Mouse (Mus musculus): Measurements from ENCODE around the gene Ufd1. TPM values are rescaled to one million over a fixed set of nuclear protein-coding genes. Genes with fewer than 3 reads are reported as not detected.
A peak's percentile ranks its signal among the peaks of the same experiment; 100 is the strongest.

Ufd1 gene
- polyA plus RNA-seq, 1 experiment from 2014 or later: 72.2 TPM

GRCm38 (mm10) chr16:18777101-18778080 lies 34.2 kb upstream of the Ufd1 start:
- no peak overlapping the region for H3K27ac ChIP-seq (ENCODE audit: low read depth, low read length)
- H3K4me1 ChIP-seq (ENCODE audit: control insufficient read depth, insufficient read depth, low read length): peaks cover 10% of the 10 kb centered on the region
- peak; percentile 33; the same call in 1 of the 2 replicates for ATAC-seq (ENCODE audit: low FRiP score)
- H3K36me3 ChIP-seq (ENCODE audit: control insufficient read depth, insufficient read depth, low read length): no peaks in the 10 kb centered on the region; the same call in 1 of the 2 replicates
- peak overlapping the region; percentile 52 for H3K4me2 ChIP-seq
- 3% methylated on average over 80 of the region's 80 CpGs for WGBS
- peak overlapping the region; percentile 11 for H3K9ac ChIP-seq (ENCODE audit: low read length)
- DNase-seq (ENCODE audit: low spot score, missing footprints): peak; percentile 92
- no peaks in the 10 kb centered on the region for H3K9me3 ChIP-seq (ENCODE audit: control insufficient read depth, low read length)
- H3K4me3 ChIP-seq (ENCODE audit: low read depth, low read length): peak overlapping the region; percentile 33
- H3K27me3 ChIP-seq (ENCODE audit: control insufficient read depth, insufficient read depth, low read length): peaks cover 32% of the 10 kb centered on the region

DNA sequence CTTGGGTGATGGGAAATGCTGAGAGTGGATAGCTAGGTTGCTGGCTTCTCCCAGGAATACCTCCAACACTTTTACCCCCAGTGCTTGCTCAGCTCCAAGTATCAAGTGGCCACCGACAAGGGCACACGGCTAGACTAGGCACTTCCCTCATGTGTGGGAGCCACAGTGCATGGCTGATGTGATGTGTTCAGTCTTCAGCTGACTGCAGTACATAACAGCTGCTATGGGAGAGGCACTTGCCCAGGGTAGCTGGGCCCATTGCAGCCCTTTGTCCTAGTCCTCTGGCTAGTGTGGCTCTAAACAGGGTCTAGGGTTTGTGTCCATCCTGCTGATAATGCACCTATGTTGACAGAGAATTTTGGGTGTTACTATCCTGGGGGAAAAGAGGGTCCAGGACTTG lies 33.1 kb upstream of the Ufd1 start:
- no peak overlapping the region for H3K4me2 ChIP-seq
- no peak for DNase-seq (ENCODE audit: low spot score, missing footprints)
- no peaks in the 10 kb centered on the region; the same call in 1 of the 2 replicates for H3K36me3 ChIP-seq (ENCODE audit: control insufficient read depth, insufficient read depth, low read length)
- WGBS: 63% methylated on average over 2 of the region's 2 CpGs
- H3K9ac ChIP-seq (ENCODE audit: low read length): no peak overlapping the region
- H3K9me3 ChIP-seq (ENCODE audit: control insufficient read depth, low read length): no peaks in the 10 kb centered on the region
- H3K4me1 ChIP-seq (ENCODE audit: control insufficient read depth, insufficient read depth, low read length): peaks cover 10% of the 10 kb centered on the region
- no peak overlapping the region for H3K4me3 ChIP-seq (ENCODE audit: low read depth, low read length)
- ATAC-seq (ENCODE audit: low FRiP score): no peak
- H3K27me3 ChIP-seq (ENCODE audit: control insufficient read depth, insufficient read depth, low read length): peaks cover 32% of the 10 kb centered on the region
- H3K27ac ChIP-seq (ENCODE audit: low read depth, low read length): no peak overlapping the region

- 87% methylated on average over 10 of the region's 10 CpGs for WGBS
- Histone ChIP-seq H3K9me3 (ENCODE audit: control insufficient read depth, low read length) (no peaks in the 10 kb centered on the region), H3K27me3 (ENCODE audit: control insufficient read depth, insufficient read depth, low read length) (peaks cover 20% of the 10 kb centered on the region), H3K36me3 (ENCODE audit: control insufficient read depth, insufficient read depth, low read length) (peaks cover 4% of the 10 kb centered on the region; the same call in 1 of the 2 replicates), H3K27ac (ENCODE audit: low read depth, low read length) (no peak overlapping the region), H3K4me3 (ENCODE audit: low read depth, low read length) (no peak overlapping the region), H3K4me1 (ENCODE audit: control insufficient read depth, insufficient read depth, low read length) (peaks cover 6% of the 10 kb centered on the region), H3K9ac (ENCODE audit: low read length) (no peak overlapping the region), H3K4me2 (no peak overlapping the region)
- DNase-seq (ENCODE audit: low spot score, missing footprints): no peak
- no peak for ATAC-seq (ENCODE audit: low FRiP score)
Measured at GRCm38 (mm10) chr16:18781810-18782209, 29.8 kb upstream of the Ufd1 start.

DNA sequence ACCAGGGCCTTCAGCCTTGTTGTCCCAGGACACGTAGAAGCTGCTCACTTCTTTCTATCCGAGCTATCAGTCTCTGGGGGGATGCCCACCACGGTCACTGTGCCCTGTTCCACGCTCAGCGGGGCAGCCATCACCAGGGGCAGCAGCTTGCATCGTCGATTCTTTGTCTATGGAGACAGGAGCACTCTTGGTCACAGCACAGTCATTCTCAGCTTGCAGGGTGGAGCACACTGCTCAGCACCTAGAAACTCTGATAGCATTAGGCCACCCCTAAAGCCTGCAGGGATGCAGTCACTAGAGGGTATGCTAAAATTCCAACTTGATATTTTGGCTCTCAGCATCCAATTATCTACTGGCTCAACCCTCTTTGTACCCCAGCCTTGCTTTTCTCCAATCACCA lies 26.6 kb upstream of the Ufd1 start:
- Histone ChIP-seq H3K4me2 (no peak overlapping the region), H3K27me3 (ENCODE audit: control insufficient read depth, insufficient read depth, low read length) (no peaks in the 10 kb centered on the region; the same call in 1 of the 2 replicates), H3K9ac (ENCODE audit: low read length) (no peak overlapping the region), H3K4me3 (ENCODE audit: low read depth, low read length) (no peak overlapping the region), H3K27ac (ENCODE audit: low read depth, low read length) (no peak overlapping the region), H3K9me3 (ENCODE audit: control insufficient read depth, low read length) (no peaks in the 10 kb centered on the region), H3K4me1 (ENCODE audit: control insufficient read depth, insufficient read depth, low read length) (no peaks in the 10 kb centered on the region), H3K36me3 (ENCODE audit: control insufficient read depth, insufficient read depth, low read length) (peaks cover 7% of the 10 kb centered on the region; the same call in 1 of the 2 replicates)
- WGBS: 93% methylated on average over 7 of the region's 7 CpGs
- no peak for DNase-seq (ENCODE audit: low spot score, missing footprints)
- ATAC-seq (ENCODE audit: low FRiP score): no peak

DNA sequence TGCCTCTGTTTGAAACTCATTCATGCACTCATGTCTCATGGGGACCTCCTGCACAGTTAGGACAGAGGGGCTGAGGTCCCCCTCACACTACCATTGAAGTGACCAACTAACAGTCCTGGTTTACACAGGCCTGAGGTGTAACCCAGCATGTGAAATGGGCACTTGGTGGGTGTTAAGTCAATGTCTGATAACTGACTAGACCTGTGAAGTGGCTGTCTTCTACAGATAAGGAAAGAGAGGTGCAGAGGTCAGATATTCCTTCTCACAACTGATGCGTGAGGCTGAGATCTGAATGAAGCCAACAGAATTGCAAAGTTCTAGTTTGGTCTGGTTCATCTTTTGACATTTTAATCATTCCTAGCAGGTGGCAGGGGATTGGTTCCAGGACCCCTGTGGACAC lies 26.1 kb upstream of the Ufd1 start:
- Histone ChIP-seq H3K36me3 (ENCODE audit: control insufficient read depth, insufficient read depth, low read length) (peaks cover 7% of the 10 kb centered on the region; the same call in 1 of the 2 replicates), H3K27ac (ENCODE audit: low read depth, low read length) (no peak overlapping the region), H3K9me3 (ENCODE audit: control insufficient read depth, low read length) (no peaks in the 10 kb centered on the region), H3K9ac (ENCODE audit: low read length) (no peak overlapping the region), H3K4me1 (ENCODE audit: control insufficient read depth, insufficient read depth, low read length) (no peaks in the 10 kb centered on the region), H3K4me3 (ENCODE audit: low read depth, low read length) (no peak overlapping the region), H3K4me2 (no peak overlapping the region), H3K27me3 (ENCODE audit: control insufficient read depth, insufficient read depth, low read length) (no peaks in the 10 kb centered on the region; the same call in 1 of the 2 replicates)
- WGBS: 77% methylated on average over 1 of the region's 1 CpGs
- DNase-seq (ENCODE audit: low spot score, missing footprints) (no peak), ATAC-seq (ENCODE audit: low FRiP score) (no peak)

DNA sequence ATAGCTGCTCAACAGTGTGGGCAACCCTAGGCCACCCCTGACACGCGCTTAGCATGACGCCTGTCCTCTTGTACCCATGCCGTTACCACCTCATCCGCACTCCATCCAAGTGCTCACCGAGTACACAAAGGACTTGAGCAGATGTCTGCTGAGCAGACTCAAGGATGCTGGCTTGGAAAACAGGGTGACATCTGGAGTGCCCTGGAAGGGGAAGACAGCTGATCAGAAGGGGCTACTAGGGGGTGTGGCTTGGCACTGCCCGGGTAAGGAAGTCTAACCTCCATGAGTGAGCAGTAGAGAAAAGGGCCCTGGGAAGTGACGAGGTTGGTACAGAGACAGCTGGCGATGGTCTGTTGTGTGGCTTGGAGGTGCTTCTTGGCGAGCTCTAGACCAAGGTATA lies 24.9 kb upstream of the Ufd1 start:
- ATAC-seq (ENCODE audit: low FRiP score) (no peak), DNase-seq (ENCODE audit: low spot score, missing footprints) (no peak)
- Histone ChIP-seq H3K4me1 (ENCODE audit: control insufficient read depth, insufficient read depth, low read length) (no peaks in the 10 kb centered on the region), H3K27me3 (ENCODE audit: control insufficient read depth, insufficient read depth, low read length) (no peaks in the 10 kb centered on the region; the same call in 1 of the 2 replicates), H3K36me3 (ENCODE audit: control insufficient read depth, insufficient read depth, low read length) (peaks cover 9% of the 10 kb centered on the region; the same call in 1 of the 2 replicates), H3K4me3 (ENCODE audit: low read depth, low read length) (no peak overlapping the region), H3K27ac (ENCODE audit: low read depth, low read length) (no peak overlapping the region), H3K4me2 (no peak overlapping the region), H3K9ac (ENCODE audit: low read length) (no peak overlapping the region), H3K9me3 (ENCODE audit: control insufficient read depth, low read length) (no peaks in the 10 kb centered on the region)
- 94% methylated on average over 10 of the region's 10 CpGs for WGBS

DNA sequence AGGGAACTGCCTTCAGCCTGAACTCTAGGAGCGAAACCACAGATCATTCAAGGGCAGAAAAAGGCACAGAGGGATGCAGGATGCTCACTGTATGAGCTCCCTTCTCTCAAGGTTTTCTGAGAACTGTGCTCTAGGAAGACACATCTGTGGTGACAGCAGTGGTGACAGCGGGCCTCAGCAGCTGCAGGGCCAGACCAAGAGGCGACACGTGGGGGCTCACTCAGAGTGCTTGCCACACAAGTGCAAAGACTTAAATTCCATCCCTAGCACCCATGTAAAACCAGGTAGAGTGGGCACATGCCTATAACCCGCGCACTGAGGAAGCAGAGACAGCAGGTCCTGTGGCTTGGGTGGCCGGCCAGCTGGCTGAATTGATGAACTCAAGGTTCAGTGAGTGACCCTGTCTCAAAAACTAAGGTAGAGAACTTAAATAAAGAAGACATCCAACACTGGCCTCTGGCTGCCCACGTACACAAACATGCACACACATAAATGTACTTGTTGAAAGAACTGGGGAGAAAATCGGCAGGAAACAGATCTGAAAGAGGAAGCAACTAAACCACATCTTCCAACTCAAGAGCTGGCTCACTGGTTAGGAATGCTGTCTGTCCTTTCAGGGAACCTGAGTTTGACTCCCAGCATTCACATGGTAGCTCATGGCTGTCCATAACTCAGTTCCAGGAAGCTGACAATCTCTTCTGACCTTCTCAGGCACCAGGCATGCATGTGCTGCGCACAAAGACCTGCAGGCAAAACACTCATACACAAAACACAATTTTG lies 22.8 kb upstream of the Ufd1 start:
- no peaks in the 10 kb centered on the region; the same call in 1 of the 2 replicates for H3K27me3 ChIP-seq (ENCODE audit: control insufficient read depth, insufficient read depth, low read length)
- no peak overlapping the region for H3K4me2 ChIP-seq
- no peaks in the 10 kb centered on the region for H3K4me1 ChIP-seq (ENCODE audit: control insufficient read depth, insufficient read depth, low read length)
- H3K27ac ChIP-seq (ENCODE audit: low read depth, low read length): no peak overlapping the region
- peaks cover 9% of the 10 kb centered on the region; the same call in 1 of the 2 replicates for H3K36me3 ChIP-seq (ENCODE audit: control insufficient read depth, insufficient read depth, low read length)
- 92% methylated on average over 10 of the region's 10 CpGs for WGBS
- ATAC-seq (ENCODE audit: low FRiP score): no peak
- H3K4me3 ChIP-seq (ENCODE audit: low read depth, low read length): no peak overlapping the region
- H3K9me3 ChIP-seq (ENCODE audit: control insufficient read depth, low read length): no peaks in the 10 kb centered on the region
- H3K9ac ChIP-seq (ENCODE audit: low read length): no peak overlapping the region
- no peak for DNase-seq (ENCODE audit: low spot score, missing footprints)

DNA sequence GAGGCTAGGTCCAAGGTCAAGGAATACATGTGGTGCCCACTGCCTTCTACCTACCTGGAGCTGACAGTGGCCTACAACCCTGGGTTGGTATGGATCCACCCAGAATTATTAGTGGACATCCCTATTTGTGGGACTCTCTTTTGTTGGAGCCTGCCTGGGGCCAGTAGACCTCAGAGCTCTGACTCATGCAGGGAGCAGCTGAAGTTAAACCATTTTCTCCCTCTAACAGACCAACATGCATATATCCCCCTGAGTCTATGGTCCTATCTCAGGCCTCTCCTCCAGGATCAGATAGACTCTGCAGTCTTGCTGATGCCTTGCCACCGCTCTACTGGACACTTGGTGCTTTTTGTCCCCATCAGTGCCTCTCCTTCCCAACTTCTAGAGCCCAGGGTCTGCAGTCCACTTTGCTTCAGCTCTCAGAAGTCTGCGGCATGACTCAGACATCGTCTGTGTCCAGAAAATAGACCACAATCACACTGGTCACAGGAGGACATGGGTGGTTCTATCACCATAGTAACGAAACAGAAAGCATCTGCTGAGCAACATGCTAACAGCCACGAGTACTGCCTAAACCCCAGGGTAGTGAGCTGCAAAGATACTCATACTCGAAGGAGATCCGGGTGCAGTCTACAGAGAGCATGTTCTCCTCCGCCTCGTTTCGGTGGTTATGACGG lies 16.2 kb upstream of the Ufd1 start:
- no peaks in the 10 kb centered on the region for H3K4me1 ChIP-seq (ENCODE audit: control insufficient read depth, insufficient read depth, low read length)
- no peak overlapping the region for H3K4me2 ChIP-seq
- H3K36me3 ChIP-seq (ENCODE audit: control insufficient read depth, insufficient read depth, low read length): peaks cover 17% of the 10 kb centered on the region
- 92% methylated on average over 11 of the region's 11 CpGs for WGBS
- no peak overlapping the region for H3K27ac ChIP-seq (ENCODE audit: low read depth, low read length)
- DNase-seq (ENCODE audit: low spot score, missing footprints): no peak
- no peak overlapping the region for H3K4me3 ChIP-seq (ENCODE audit: low read depth, low read length)
- no peak overlapping the region for H3K9ac ChIP-seq (ENCODE audit: low read length)
- no peaks in the 10 kb centered on the region for H3K27me3 ChIP-seq (ENCODE audit: control insufficient read depth, insufficient read depth, low read length)
- no peaks in the 10 kb centered on the region for H3K9me3 ChIP-seq (ENCODE audit: control insufficient read depth, low read length)
- ATAC-seq (ENCODE audit: low FRiP score): no peak

Measured in midbrain, embryonic 11.5 days (tissue).